Mouse (Mus musculus) small intestine, adult 2 months (tissue): Measurements from ENCODE around the gene Arfgef3. TPM values are rescaled to one million over a fixed set of nuclear protein-coding genes. Genes with fewer than 3 reads are reported as not detected.

Source experiments
- H3K27ac ChIP-seq: fragments of 200-500 bp; 2 replicates; pipeline ENCODE4 v1.5.1; 2012; ENCODE audit warnings: low read depth, low read length, control low read depth, inconsistent platforms; ENCODE audit not compliant: insufficient read depth
- H3K27me3 ChIP-seq: fragments of 200-500 bp; 2 replicates; pipeline ENCODE4 v1.6.1; 2012; ENCODE audit warnings: mild to moderate bottlenecking, moderate library complexity, low read length, inconsistent platforms; ENCODE audit not compliant: control insufficient read depth, insufficient read depth
- H3K36me3 ChIP-seq: fragments of 200-500 bp; 2 replicates; pipeline ENCODE4 v1.6.1; 2012; ENCODE audit warnings: mild to moderate bottlenecking, low read length, control low read depth, inconsistent platforms; ENCODE audit not compliant: control insufficient read depth, insufficient read depth
- H3K4me1 ChIP-seq: fragments of 200-500 bp; 2 replicates; pipeline ENCODE4 v1.6.1; 2012; ENCODE audit warnings: low read length, inconsistent platforms, mixed read lengths; ENCODE audit not compliant: control insufficient read depth, insufficient read depth, insufficient read length
- H3K4me3 ChIP-seq: fragments of 200-500 bp; 2 replicates; pipeline ENCODE4 v1.5.1; 2012; ENCODE audit warnings: low read depth, mild to moderate bottlenecking, control low read depth, inconsistent platforms, low read length, moderate library complexity
- CTCF ChIP-seq: fragments of 200-500 bp; IDR thresholded peaks from 2 replicates; pipeline ENCODE4 v1.5.1; 2012; ENCODE audit warnings: low read depth, mild to moderate bottlenecking, control low read depth, inconsistent platforms, low read length, moderate library complexity, mixed read lengths; ENCODE audit not compliant: insufficient replicate concordance, insufficient read length; ENCODE audit errors: extremely low read depth
- POLR2A ChIP-seq: fragments of 200-500 bp; IDR thresholded peaks from 2 replicates; pipeline ENCODE4 v1.6.1; 2012; ENCODE audit warnings: low read depth, mild to moderate bottlenecking, control low read depth, inconsistent platforms, low read length, moderate library complexity
- WGBS: fragments of 180-500 bp; shearing (Covaris S2); methylation state at CpG from one replicate; pipeline ENCODE4 v1.1.7; 2018; 5-methylcytosine and 5-hydroxymethylcytosine counted together
- polyA plus RNA-seq: library from polyadenylated mRNA; depleted of rRNA; stranded (reverse); fragments of >200 nt; gene quantifications from 2 replicates; pipeline ENCODE4 v1.2.3, GENCODE M21; 2012

Gene Arfgef3
- polyA plus RNA-seq, 1 experiment, result 2.0 TPM

GRCm38 (mm10) chr10:18661606-18662220 is 82.0 kb downstream of the Arfgef3 start:
- Histone ChIP-seq H3K36me3 (no peaks in the 10 kb centered on the region; the same call in 1 of the 2 replicates), H3K27ac (no peak overlapping the region), H3K27me3 (no peaks in the 10 kb centered on the region), H3K4me3 (no peak overlapping the region), H3K4me1 (no peaks in the 10 kb centered on the region)
- 95% methylated on average over 1 of the region's 1 CpGs for WGBS
- no peak for TF ChIP-seq CTCF
- no peak for TF ChIP-seq POLR2A

- Histone ChIP-seq H3K27ac (no peak overlapping the region), H3K4me1 (no peaks in the 10 kb centered on the region), H3K36me3 (no peaks in the 10 kb centered on the region; the same call in 1 of the 2 replicates), H3K27me3 (no peaks in the 10 kb centered on the region), H3K4me3 (no peak overlapping the region)
- 95% methylated on average over 2 of the region's 2 CpGs for WGBS
- TF ChIP-seq POLR2A, result no peak
- TF ChIP-seq CTCF, result no peak
These were observed 82.8 kb downstream of the Arfgef3 start for GRCm38 (mm10) chr10:18660998-18661397.

GRCm38 (mm10) chr10:18657588-18657987 is 86.2 kb downstream of the Arfgef3 start:
- TF ChIP-seq CTCF, result no peak
- TF ChIP-seq POLR2A, result no peak
- whole genome bisulfite sequencing, result 98% methylated on average over 1 of the region's 1 CpGs
- H3K4me1 ChIP-seq, result no peaks in the 10 kb centered on the region
- H3K4me3 ChIP-seq, result no peak overlapping the region
- H3K36me3 ChIP-seq, result peaks cover under 1% of the 10 kb centered on the region
- H3K27ac ChIP-seq, result no peak overlapping the region
- H3K27me3 ChIP-seq, result no peaks in the 10 kb centered on the region

- no peak overlapping the region for H3K4me3 ChIP-seq
- peaks cover 2% of the 10 kb centered on the region; the same call in 1 of the 2 replicates for H3K36me3 ChIP-seq
- H3K27me3 ChIP-seq, result no peaks in the 10 kb centered on the region
- WGBS, result 84% methylated on average over 1 of the region's 1 CpGs
- H3K27ac ChIP-seq, result no peak overlapping the region
- no peaks in the 10 kb centered on the region for H3K4me1 ChIP-seq
- no peak for TF ChIP-seq CTCF
- no peak for TF ChIP-seq POLR2A
These were observed 96.7 kb downstream of the Arfgef3 start for GRCm38 (mm10) chr10:18647069-18647468.

GRCm38 (mm10) chr10:18646035-18646434 is 97.7 kb downstream of the Arfgef3 start:
- TF ChIP-seq POLR2A, result no peak
- TF ChIP-seq CTCF, result no peak

GRCm38 (mm10) chr10:18644346-18644745 is 99.4 kb downstream of the Arfgef3 start:
- Histone ChIP-seq H3K36me3 (peaks cover 2% of the 10 kb centered on the region; the same call in 1 of the 2 replicates), H3K27me3 (no peaks in the 10 kb centered on the region), H3K27ac (no peak overlapping the region), H3K4me1 (no peaks in the 10 kb centered on the region), H3K4me3 (no peak overlapping the region)
- WGBS, result 96% methylated on average over 1 of the region's 1 CpGs
- TF ChIP-seq POLR2A (no peak), CTCF (no peak)

More at GRCm38 (mm10) chr10:18646035-18646434, 97.7 kb downstream of the Arfgef3 start:
- Histone ChIP-seq H3K27me3 (no peaks in the 10 kb centered on the region), H3K4me1 (no peaks in the 10 kb centered on the region), H3K4me3 (no peak overlapping the region), H3K36me3 (peaks cover 2% of the 10 kb centered on the region; the same call in 1 of the 2 replicates), H3K27ac (no peak overlapping the region)
- WGBS, result 67% methylated on average over 10 of the region's 10 CpGs

GRCm38 (mm10) chr10:18643506-18643905 is 100.2 kb downstream of the Arfgef3 start:
- TF ChIP-seq CTCF (no peak), POLR2A (no peak)
- Histone ChIP-seq H3K27me3 (no peaks in the 10 kb centered on the region), H3K4me3 (no peak overlapping the region), H3K4me1 (no peaks in the 10 kb centered on the region), H3K27ac (no peak overlapping the region), H3K36me3 (peaks cover 2% of the 10 kb centered on the region; the same call in 1 of the 2 replicates)
- WGBS, result 54% methylated on average over 3 of the region's 3 CpGs
